Mouse (Mus musculus) embryo, embryonic 10 days (tissue): ENCODE results near the gene Gabra6.
A peak's percentile ranks its signal among the peaks of the same experiment; 100 is the strongest.

Experiments
- DNase-seq: peaks from one replicate; pipeline ENCODE4 v3.0.0-alpha.2; 2015; ENCODE audit warnings: low spot score

Gabra6 gene

GRCm38 (mm10) chr11:42320882-42321281, at the start of gene Gabra6:
TSS of gene Gabra6 (minus strand) at chr11:42321072.
- no peak for DNase-seq

GRCm38 (mm10) chr11:42365544-42365943, 44.7 kb upstream of the Gabra6 start:
- DNase-seq: no peak

GRCm38 (mm10) chr11:42332121-42332520, 11.2 kb upstream of the Gabra6 start:
- no peak for DNase-seq

GRCm38 (mm10) chr11:42326262-42326661, 5.4 kb upstream of the Gabra6 start:
- no peak for DNase-seq

GRCm38 (mm10) chr11:42321560-42321959, 688 bp upstream of the Gabra6 start:
- no peak for DNase-seq

GRCm38 (mm10) chr11:42319521-42319920, 1.4 kb downstream of the Gabra6 start:
- no peak for DNase-seq

GRCm38 (mm10) chr11:42319101-42319500, 1.8 kb downstream of the Gabra6 start:
- DNase-seq: no peak

GRCm38 (mm10) chr11:42317985-42318384, 2.9 kb downstream of the Gabra6 start:
- no peak for DNase-seq

- DNase-seq: peak; percentile 65
Measured at GRCm38 (mm10) chr11:42314850-42315249, 6.0 kb downstream of the Gabra6 start.

GRCm38 (mm10) chr11:42310892-42311291, 10.0 kb downstream of the Gabra6 start:
- DNase-seq: no peak

GRCm38 (mm10) chr11:42309086-42309485, 11.8 kb downstream of the Gabra6 start:
- DNase-seq: no peak

- no peak for DNase-seq
Measured at GRCm38 (mm10) chr11:42306095-42306494, 14.8 kb downstream of the Gabra6 start.

GRCm38 (mm10) chr11:42258978-42259377, 61.9 kb downstream of the Gabra6 start:
- DNase-seq: no peak
